Mouse (Mus musculus) heart, embryonic 11.5 days (tissue): Measurements from ENCODE around the gene Sfxn3. TPM values are rescaled to one million over a fixed set of nuclear protein-coding genes. Genes with fewer than 3 reads are reported as not detected.

Source experiments
- ATAC-seq: fragments of 200-750 bp; cut with Nextera tagmentation; replicated peaks from 2 replicates; pipeline ENCODE4 v1.8.0; 2017; ENCODE audit warnings: moderate library complexity; ENCODE audit not compliant: insufficient number of reproducible peaks, low FRiP score, low TSS enrichment
- H3K27ac ChIP-seq: fragments of 300-500 bp; sonication (generic); 2 replicates; pipeline ENCODE4 v1.5.1; 2014; ENCODE audit warnings: mild to moderate bottlenecking, low read depth, low read length
- H3K27me3 ChIP-seq: fragments of 300-500 bp; sonication (generic); 2 replicates; pipeline ENCODE4 v1.6.1; 2014; ENCODE audit warnings: mild to moderate bottlenecking, low read length, mixed read lengths; ENCODE audit not compliant: control insufficient read depth, insufficient read depth
- H3K36me3 ChIP-seq: fragments of 300-500 bp; sonication (generic); 2 replicates; pipeline ENCODE4 v1.6.1; 2014; ENCODE audit warnings: mild to moderate bottlenecking, low read length, moderate library complexity, mixed read lengths; ENCODE audit not compliant: control insufficient read depth, insufficient read depth
- H3K4me1 ChIP-seq: fragments of 300-500 bp; sonication (generic); 2 replicates; pipeline ENCODE4 v1.6.1; 2014; ENCODE audit warnings: low read length; ENCODE audit not compliant: control insufficient read depth, insufficient read depth
- H3K4me2 ChIP-seq: fragments of 300-500 bp; sonication (generic); 2 replicates; pipeline ENCODE4 v1.6.1; 2014; ENCODE audit warnings: mild to moderate bottlenecking, moderate library complexity
- H3K4me3 ChIP-seq: fragments of 300-500 bp; sonication (generic); 2 replicates; pipeline ENCODE4 v1.5.1; 2014; ENCODE audit warnings: low read depth, low read length
- H3K9ac ChIP-seq: fragments of 300-500 bp; sonication (generic); 2 replicates; pipeline ENCODE4 v1.6.1; 2014; ENCODE audit warnings: mild to moderate bottlenecking, low read depth, low read length, moderate library complexity
- H3K9me3 ChIP-seq: fragments of 300-500 bp; sonication (generic); replicated peaks from 2 replicates; pipeline ENCODE4 v1.6.1; 2016; ENCODE audit warnings: low read length; ENCODE audit not compliant: control insufficient read depth
- WGBS: fragments of 180-500 bp; shearing (Covaris S2); extraction: QIAGEN DNeasy Blood & Tissue Kit; methylation state at CpG from one replicate; pipeline ENCODE4 v1.1.7; 2014; ENCODE audit not compliant: insufficient replicate concordance; 5-methylcytosine and 5-hydroxymethylcytosine counted together
- polyA plus RNA-seq: library from polyadenylated mRNA; unstranded; fragments of >200 nt; fragmentation: Nextera tagmentation; extraction: Ambion mirVana; gene quantifications from 2 replicates; pipeline ENCODE4 v1.2.1, GENCODE M21; 2014

Sfxn3 gene
- polyA plus RNA-seq, 1 experiment from 2014 or later = 16.0 TPM

- peak overlapping the region; percentile 98 for H3K27ac ChIP-seq
- peaks cover 4% of the 10 kb centered on the region; the same call in 1 of the 2 replicates for H3K36me3 ChIP-seq
- H3K4me2 ChIP-seq = peak overlapping the region; percentile 89
- WGBS = 42% methylated on average over 7 of the region's 7 CpGs
- no peak for ATAC-seq
- H3K9me3 ChIP-seq = no peaks in the 10 kb centered on the region
- no peaks in the 10 kb centered on the region; the same call in 1 of the 2 replicates for H3K27me3 ChIP-seq
- H3K4me1 ChIP-seq = peaks cover 11% of the 10 kb centered on the region; the same call in 1 of the 2 replicates
- peak overlapping the region; percentile 71 for H3K4me3 ChIP-seq
- peak overlapping the region; percentile 91 for H3K9ac ChIP-seq
These were observed 10.4 kb downstream of the Sfxn3 start for GRCm38 (mm10) chr19:45057724-45058112.

- H3K9me3 ChIP-seq = no peaks in the 10 kb centered on the region
- peak overlapping the region; percentile 71 for H3K4me3 ChIP-seq
- peak; percentile 87 for ATAC-seq
- under 1% methylated on average over 34 of the region's 34 CpGs for WGBS
- H3K4me2 ChIP-seq = peak overlapping the region; percentile 89
- peak overlapping the region; percentile 91 for H3K9ac ChIP-seq
- H3K4me1 ChIP-seq = peaks cover 11% of the 10 kb centered on the region; the same call in 1 of the 2 replicates
- peak overlapping the region; percentile 98 for H3K27ac ChIP-seq
- no peaks in the 10 kb centered on the region; the same call in 1 of the 2 replicates for H3K27me3 ChIP-seq
- H3K36me3 ChIP-seq = peaks cover 3% of the 10 kb centered on the region; the same call in 1 of the 2 replicates
These were observed 11.0 kb downstream of the Sfxn3 start for GRCm38 (mm10) chr19:45058113-45058839.

- 0 out of 2 replicates have a peak, but pooled peaks have one; percentile 3 for ATAC-seq
- Histone ChIP-seq H3K9me3 (no peaks in the 10 kb centered on the region), H3K4me3 (peak overlapping the region; percentile 71), H3K9ac (peak overlapping the region; percentile 91), H3K4me2 (peak overlapping the region; percentile 89), H3K4me1 (peaks cover 11% of the 10 kb centered on the region; the same call in 1 of the 2 replicates), H3K36me3 (no peaks in the 10 kb centered on the region), H3K27me3 (peaks cover 2% of the 10 kb centered on the region), H3K27ac (peak overlapping the region; percentile 98)
- 2% methylated on average over 14 of the region's 14 CpGs for WGBS
These were observed 11.5 kb downstream of the Sfxn3 start for GRCm38 (mm10) chr19:45058841-45059240.

GRCm38 (mm10) chr19:45063565-45064292, 16.4 kb downstream of the Sfxn3 start:
- H3K9me3 ChIP-seq = no peaks in the 10 kb centered on the region
- H3K36me3 ChIP-seq = no peaks in the 10 kb centered on the region
- ATAC-seq = no peak
- 43% methylated on average over 20 of the region's 20 CpGs for WGBS
- H3K27me3 ChIP-seq = peaks cover 50% of the 10 kb centered on the region
- H3K4me2 ChIP-seq = no peak overlapping the region
- peaks cover 5% of the 10 kb centered on the region; the same call in 1 of the 2 replicates for H3K4me1 ChIP-seq
- no peak overlapping the region for H3K9ac ChIP-seq
- H3K4me3 ChIP-seq = no peak overlapping the region
- no peak overlapping the region for H3K27ac ChIP-seq

GRCm38 (mm10) chr19:45065226-45065625, 17.9 kb downstream of the Sfxn3 start:
- Histone ChIP-seq H3K4me1 (0 out of 2 replicates have a peak, but pooled peaks cover 3% of the 10 kb centered on the region), H3K9ac (no peak overlapping the region), H3K4me3 (no peak overlapping the region), H3K36me3 (no peaks in the 10 kb centered on the region), H3K27ac (no peak overlapping the region), H3K4me2 (no peak overlapping the region), H3K27me3 (peaks cover 51% of the 10 kb centered on the region), H3K9me3 (no peaks in the 10 kb centered on the region)
- no peak for ATAC-seq
- 5% methylated on average over 21 of the region's 21 CpGs for WGBS

- 27% methylated on average over 17 of the region's 17 CpGs for WGBS
- Histone ChIP-seq H3K36me3 (no peaks in the 10 kb centered on the region), H3K4me1 (0 out of 2 replicates have a peak, but pooled peaks cover 3% of the 10 kb centered on the region), H3K9me3 (no peaks in the 10 kb centered on the region), H3K27ac (no peak overlapping the region), H3K9ac (no peak overlapping the region), H3K27me3 (peaks cover 59% of the 10 kb centered on the region), H3K4me2 (no peak overlapping the region), H3K4me3 (no peak overlapping the region)
- ATAC-seq = no peak
These were observed 19.9 kb downstream of the Sfxn3 start for GRCm38 (mm10) chr19:45067170-45067569.

- no peaks in the 10 kb centered on the region for H3K9me3 ChIP-seq
- 0 out of 2 replicates have a peak, but pooled peaks cover 3% of the 10 kb centered on the region for H3K4me1 ChIP-seq
- H3K9ac ChIP-seq = no peak overlapping the region
- no peak overlapping the region for H3K4me2 ChIP-seq
- H3K27me3 ChIP-seq = peaks cover 59% of the 10 kb centered on the region
- H3K4me3 ChIP-seq = no peak overlapping the region
- H3K27ac ChIP-seq = no peak overlapping the region
- no peaks in the 10 kb centered on the region for H3K36me3 ChIP-seq
- ATAC-seq = no peak
- WGBS = 70% methylated on average over 7 of the region's 7 CpGs
These were observed 20.6 kb downstream of the Sfxn3 start for GRCm38 (mm10) chr19:45067758-45068510.

- H3K9me3 ChIP-seq = no peaks in the 10 kb centered on the region
- ATAC-seq = no peak
- no peaks in the 10 kb centered on the region for H3K36me3 ChIP-seq
- H3K4me1 ChIP-seq = peaks cover 26% of the 10 kb centered on the region
- H3K4me3 ChIP-seq = peak overlapping the region; percentile 69
- 7% methylated on average over 20 of the region's 20 CpGs for WGBS
- peaks cover 39% of the 10 kb centered on the region for H3K27me3 ChIP-seq
- H3K9ac ChIP-seq = peak overlapping the region; percentile 90
- peak overlapping the region; percentile 94 for H3K27ac ChIP-seq
- H3K4me2 ChIP-seq = peak overlapping the region; percentile 84
These were observed 26.7 kb downstream of the Sfxn3 start for GRCm38 (mm10) chr19:45073871-45074542.
